Mouse (Mus musculus): Measurements from ENCODE around the gene Cdc40.

DNA sequence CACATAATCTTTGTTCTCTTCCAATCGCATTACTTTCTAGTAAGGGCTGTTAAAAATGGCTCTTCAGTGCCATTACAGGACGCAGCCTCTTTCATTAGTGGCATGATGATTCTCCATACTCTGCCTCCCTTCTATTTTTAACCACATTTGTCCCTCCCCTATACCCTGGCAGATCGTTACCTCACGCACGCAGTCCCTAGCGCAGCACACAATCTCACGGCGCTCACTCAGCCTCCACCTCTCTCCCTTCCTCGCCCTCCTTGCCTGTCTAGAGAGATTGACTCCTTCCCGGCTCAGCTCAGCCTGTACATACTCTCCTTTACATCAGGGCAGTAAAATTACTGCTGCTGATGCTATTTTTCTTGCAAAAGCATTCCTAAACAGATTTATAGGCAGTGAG, 38.6 kb downstream of the Cdc40 start:
- TF ChIP-seq GATA1 (IDR thresholded peaks at IDR 0.05; ENCODE audit: low read length) (no peak), TAL1 (IDR thresholded peaks at IDR 0.05; ENCODE audit: low read length) (no peak)

Data from erythroblast, embryonic 14.5 days (primary cell).